Comparison of ENCODE assay signal across 8 mouse cellular contexts in the genomic region with DNA sequence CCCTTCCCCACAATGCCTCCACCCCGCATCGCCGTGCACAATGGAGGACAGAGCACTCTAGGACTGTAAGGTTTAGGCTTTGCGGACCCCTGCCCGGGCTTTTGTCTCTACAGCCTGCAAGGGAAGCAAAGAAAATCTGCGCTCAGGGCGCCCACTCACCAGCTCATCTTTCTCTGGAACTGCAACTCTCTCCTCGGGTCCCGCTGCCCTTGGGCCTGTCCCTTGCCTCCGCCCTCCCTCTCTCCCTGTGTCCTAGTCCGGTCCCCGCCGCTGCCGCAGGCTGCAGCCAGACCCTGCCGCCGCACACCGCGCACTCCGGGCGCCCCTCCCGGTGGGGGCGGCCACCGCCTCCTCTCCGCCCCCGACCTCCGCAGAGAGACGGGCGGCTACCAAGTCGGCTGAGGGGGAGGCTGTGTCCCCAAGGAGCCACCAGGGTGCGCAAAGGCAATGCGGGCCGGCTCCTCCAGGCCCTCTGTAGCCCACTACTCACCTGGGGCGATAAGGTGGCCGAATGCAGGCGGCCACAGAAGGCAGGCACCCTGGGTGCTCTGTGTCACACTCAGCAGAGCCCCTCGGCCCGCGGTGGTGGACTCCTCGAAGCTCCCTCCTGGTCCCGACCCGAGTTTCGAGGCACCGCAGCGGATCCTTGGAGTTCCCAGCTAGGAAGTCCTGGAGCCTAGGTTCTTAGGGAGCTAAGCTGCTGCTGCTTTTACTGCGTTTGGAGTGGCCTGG.
DNase-seq lines count a peak whose midpoint lies in the region; ATAC-seq lines count a peak whose summit lies in the region.

No protein-coding gene starts in this region.

- peak; percentile 91 to 97 for DNase-seq in adrenal gland, adult (ENCODE audit: inconsistent age in 2 of 2, low spot score in 1 of 2)
- peak; percentile 89 for DNase-seq in embryo, embryonic 10 days (ENCODE audit: low spot score)
- peak; percentile 82 for DNase-seq in gastrocnemius, postnatal 25 days
- DNase-seq in left cerebral cortex, adult 8-10 months (ENCODE audit: low spot score in 2 of 2) = peak; percentile 24 to 32
- DNase-seq in right cerebral cortex, postnatal 10 days (ENCODE audit: low spot score in 2 of 2) = peak; percentile 67 to 69
- peak; percentile 93 for DNase-seq in yolk sac, embryonic 10.5 days (ENCODE audit: low spot score)

- ATAC-seq in inflammation-experienced regulatory T-cells, adult 6 months = peak; percentile 79
- peak; percentile 76 for ATAC-seq in megakaryocyte, adult 5-6 weeks (ENCODE audit: poor library complexity, severe bottlenecking)

Comparison
In these comparisons a context has a peak if more than half of its experiments do, and no peak if none do; other contexts are left out.
1. Peak in every context shown above with its lines: DNase-seq and ATAC-seq.
2. DNase-seq: peak in every context shown above with its lines; median percentile 94 in adrenal gland, adult; 93 in yolk sac, embryonic 10.5 days; 89 in embryo, embryonic 10 days; 82 in gastrocnemius, postnatal 25 days; 68 in right cerebral cortex, postnatal 10 days; 28 in left cerebral cortex, adult 8-10 months.